Mouse (Mus musculus) forebrain, embryonic 15.5 days (tissue): ENCODE measurements at regions not wholly inside any gene's neighbourhood (a gene's known extent, or its start where the extent isn't known, plus 50 kb on each side); places are given as distances from the start of the nearest gene placed in this dataset.

Experiments
- ATAC-seq: fragments of 200-750 bp; cut with Nextera tagmentation; replicated peaks from 2 replicates; pipeline ENCODE4 v1.8.0; 2017; ENCODE audit warnings: mild to moderate bottlenecking, moderate TSS enrichment, moderate library complexity
- H3K27ac ChIP-seq: fragments of 300-500 bp; sonication (generic); replicated peaks from 2 replicates; pipeline ENCODE4 v1.5.1; 2015; ENCODE audit warnings: mild to moderate bottlenecking, inconsistent platforms
- H3K27me3 ChIP-seq: fragments of 300-500 bp; sonication (generic); 2 replicates; pipeline ENCODE4 v1.6.1; 2015; ENCODE audit warnings: inconsistent platforms
- H3K36me3 ChIP-seq: fragments of 300-500 bp; sonication (generic); 2 replicates; pipeline ENCODE4 v1.6.1; 2015; ENCODE audit warnings: mild to moderate bottlenecking, inconsistent platforms
- H3K4me1 ChIP-seq: fragments of 300-500 bp; sonication (generic); 2 replicates; pipeline ENCODE4 v1.6.1; 2015; ENCODE audit warnings: inconsistent platforms
- H3K4me2 ChIP-seq: fragments of 300-500 bp; sonication (generic); replicated peaks from 2 replicates; pipeline ENCODE4 v1.6.1; 2015; ENCODE audit warnings: mild to moderate bottlenecking, inconsistent platforms
- H3K4me3 ChIP-seq: fragments of 300-500 bp; sonication (generic); 2 replicates; pipeline ENCODE4 v1.5.1; 2015; ENCODE audit warnings: mild to moderate bottlenecking, inconsistent platforms
- H3K9ac ChIP-seq: fragments of 300-500 bp; sonication (generic); replicated peaks from 2 replicates; pipeline ENCODE4 v1.6.1; 2015; ENCODE audit warnings: mild to moderate bottlenecking, inconsistent platforms
- H3K9me3 ChIP-seq: fragments of 300-500 bp; sonication (generic); 2 replicates; pipeline ENCODE4 v1.6.1; 2016; ENCODE audit warnings: inconsistent platforms
- WGBS: fragments of 180-500 bp; shearing (Covaris S2); methylation state at CpG from one replicate; pipeline ENCODE4 v1.1.7; 2015; ENCODE audit warnings: mixed read lengths; 5-methylcytosine and 5-hydroxymethylcytosine counted together

DNA sequence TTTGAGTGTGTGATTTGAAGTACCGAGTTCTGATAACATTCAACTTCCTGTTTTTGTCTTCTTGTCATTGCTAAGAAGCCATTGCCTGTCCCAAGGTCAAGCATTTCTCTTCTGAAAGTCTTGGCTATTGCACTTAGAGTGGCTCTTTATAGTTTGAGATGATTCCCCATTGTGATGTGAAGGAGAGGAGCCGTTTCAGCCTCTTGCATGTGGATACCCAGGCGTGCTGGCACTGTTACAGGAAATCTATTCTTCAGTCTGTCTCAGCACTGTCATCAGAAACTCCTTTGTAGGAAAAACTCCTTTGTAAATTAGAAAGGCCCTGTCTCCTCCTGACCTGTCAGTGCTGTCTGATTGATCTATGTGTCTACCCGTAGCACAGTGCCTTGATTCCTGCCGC is 114.3 kb upstream of the Frmd6 start:
- Histone ChIP-seq H3K27ac (no peak overlapping the region), H3K9me3 (no peaks in the 10 kb centered on the region), H3K27me3 (no peaks in the 10 kb centered on the region), H3K36me3 (no peaks in the 10 kb centered on the region), H3K9ac (no peak overlapping the region), H3K4me3 (no peak overlapping the region), H3K4me2 (no peak overlapping the region), H3K4me1 (no peaks in the 10 kb centered on the region)
- WGBS = 71% methylated on average over 5 of the region's 5 CpGs
- ATAC-seq = no peak

DNA sequence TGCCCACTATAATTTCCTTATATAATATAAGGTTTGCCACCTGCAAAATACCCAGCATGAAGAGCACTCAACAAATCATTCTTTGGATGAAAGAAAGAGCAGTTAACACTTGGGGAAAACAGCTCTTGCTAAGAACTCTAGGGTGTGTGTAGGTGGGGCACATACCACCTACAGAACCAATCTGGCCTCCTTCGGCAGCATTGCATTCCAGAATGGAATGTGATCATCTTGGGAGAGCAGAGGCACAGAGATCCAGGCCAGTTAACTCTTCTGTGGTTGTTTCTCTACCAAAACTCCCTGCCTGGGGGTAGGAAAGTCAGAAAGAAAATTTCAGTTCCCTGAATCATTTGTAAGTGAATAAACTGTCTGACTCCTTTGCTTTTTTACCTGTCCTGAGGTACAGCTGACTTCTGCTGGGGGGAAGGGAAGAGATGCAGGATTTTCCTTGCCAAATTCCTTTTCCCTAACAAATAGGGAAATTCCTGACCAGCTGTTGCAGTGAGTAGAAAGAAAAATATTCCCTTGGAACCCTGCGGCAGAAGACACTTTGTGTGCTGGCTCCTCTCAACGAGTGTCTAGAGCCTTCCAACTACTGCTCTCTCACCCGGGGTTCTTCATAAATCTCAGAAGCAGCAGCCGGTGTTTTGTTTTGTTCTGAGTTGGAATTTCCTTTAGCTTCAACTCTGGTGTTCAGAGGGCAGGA is 112.8 kb upstream of the Frmd6 start:
- Histone ChIP-seq H3K4me2 (no peak overlapping the region), H3K4me1 (no peaks in the 10 kb centered on the region), H3K36me3 (no peaks in the 10 kb centered on the region), H3K9ac (no peak overlapping the region), H3K27ac (no peak overlapping the region), H3K9me3 (no peaks in the 10 kb centered on the region), H3K4me3 (no peak overlapping the region), H3K27me3 (no peaks in the 10 kb centered on the region)
- ATAC-seq = no peak
- 65% methylated on average over 5 of the region's 5 CpGs for WGBS

DNA sequence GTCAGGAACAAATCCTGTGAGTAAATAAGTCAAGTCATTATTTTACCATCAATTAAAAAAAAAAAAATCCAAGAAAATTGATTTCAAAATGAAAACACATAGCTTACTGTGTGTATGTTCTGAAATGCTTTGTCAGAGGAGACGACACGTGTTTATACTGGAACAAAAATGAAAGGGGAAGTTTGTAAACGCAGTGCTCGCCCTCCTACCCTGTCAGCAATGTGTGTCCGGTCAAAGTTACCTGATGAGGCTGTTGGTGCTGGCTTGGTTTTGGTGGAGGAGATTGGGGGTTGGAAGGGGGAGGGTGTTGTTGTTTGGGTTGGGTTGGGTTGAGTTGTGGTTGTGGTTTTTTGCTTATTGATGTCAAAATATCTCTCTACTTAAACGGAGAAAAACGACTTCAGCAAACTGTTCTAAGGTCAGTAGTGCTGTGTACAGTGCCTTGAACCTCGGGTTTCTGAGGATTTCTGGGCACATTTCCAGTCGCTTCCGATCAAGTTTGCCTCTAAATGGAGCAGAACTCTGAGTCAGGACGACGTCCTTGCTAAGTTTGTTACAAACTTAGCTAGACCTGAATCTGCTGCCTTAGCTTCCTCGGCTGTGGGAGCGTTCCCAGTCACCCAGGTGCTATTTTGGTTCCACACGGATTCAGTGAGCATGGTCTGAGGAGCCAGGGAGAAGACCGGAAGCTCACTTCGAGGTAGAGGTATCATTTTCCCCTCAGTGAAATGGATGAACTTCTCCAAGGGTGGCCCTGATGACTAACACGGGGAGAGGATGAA is 111.6 kb upstream of the Frmd6 start:
- WGBS = 66% methylated on average over 18 of the region's 18 CpGs
- Histone ChIP-seq H3K4me3 (no peak overlapping the region), H3K4me1 (peaks cover 3% of the 10 kb centered on the region; the same call in 1 of the 2 replicates), H3K4me2 (no peak overlapping the region), H3K27ac (no peak overlapping the region), H3K9me3 (no peaks in the 10 kb centered on the region), H3K27me3 (no peaks in the 10 kb centered on the region), H3K9ac (no peak overlapping the region), H3K36me3 (no peaks in the 10 kb centered on the region)
- no peak for ATAC-seq

DNA sequence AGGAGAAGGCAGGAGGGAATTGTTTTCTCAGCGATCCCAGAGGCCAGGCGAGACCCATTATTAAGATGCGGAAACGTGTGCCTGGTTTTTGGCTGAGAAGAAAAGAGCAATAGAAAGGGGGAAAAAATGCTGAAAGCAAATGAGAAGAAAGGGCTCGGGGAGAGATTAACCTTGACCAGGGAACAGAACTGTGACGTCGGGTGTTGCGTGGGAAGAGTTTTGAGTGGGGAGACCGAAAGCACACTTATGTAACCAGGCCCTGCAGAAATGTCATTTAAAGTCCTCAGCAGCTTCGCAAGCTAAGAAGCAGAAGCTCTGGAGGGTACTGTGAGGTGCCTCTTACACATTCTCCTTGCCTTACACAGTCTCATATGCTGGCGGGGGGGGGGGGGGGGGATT is 111.0 kb upstream of the Frmd6 start:
- H3K27ac ChIP-seq = no peak overlapping the region
- H3K4me1 ChIP-seq = peaks cover 4% of the 10 kb centered on the region; the same call in 1 of the 2 replicates
- no peaks in the 10 kb centered on the region for H3K9me3 ChIP-seq
- H3K9ac ChIP-seq = no peak overlapping the region
- no peak overlapping the region for H3K4me2 ChIP-seq
- no peak overlapping the region for H3K4me3 ChIP-seq
- ATAC-seq = no peak
- no peaks in the 10 kb centered on the region for H3K36me3 ChIP-seq
- H3K27me3 ChIP-seq = no peaks in the 10 kb centered on the region
- 26% methylated on average over 11 of the region's 11 CpGs for WGBS

DNA sequence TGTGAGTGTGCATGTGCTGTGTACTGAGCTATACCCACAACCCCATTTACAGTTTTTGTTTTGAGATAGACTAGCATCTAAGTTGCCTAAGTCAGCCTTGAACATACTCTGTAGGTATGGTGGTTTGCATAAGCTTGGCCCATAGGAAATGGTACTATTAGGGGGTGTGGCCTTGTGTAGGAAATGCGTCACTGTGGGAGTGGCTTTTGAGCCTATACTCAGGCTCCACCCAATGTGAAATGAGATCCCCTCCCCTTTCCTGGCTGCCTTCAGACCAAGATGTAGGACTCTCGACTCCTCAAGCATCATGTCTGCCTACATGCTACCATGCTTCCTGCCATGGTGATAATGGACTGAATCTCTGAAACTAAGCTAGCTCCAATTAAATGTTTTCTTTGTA is 109.5 kb upstream of the Frmd6 start:
- no peak overlapping the region for H3K27ac ChIP-seq

DNA sequence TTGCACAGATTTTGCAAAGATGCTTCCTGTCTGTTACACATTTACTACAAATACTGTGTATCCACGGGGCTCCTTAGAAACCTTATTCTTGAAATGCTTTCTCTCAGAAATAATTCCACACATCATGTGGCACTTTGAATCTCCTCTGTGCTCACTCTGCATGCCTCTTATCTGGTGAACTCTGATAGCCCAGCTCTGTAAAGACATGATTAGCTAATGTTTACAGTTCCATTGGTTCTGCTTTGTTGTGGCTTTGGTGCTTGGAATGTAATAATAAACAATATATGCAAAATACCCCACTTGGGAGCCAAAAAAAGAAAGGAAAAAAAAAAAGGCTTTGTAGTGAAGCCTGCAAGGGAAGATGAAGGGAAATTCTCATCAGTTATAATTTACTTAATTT is 106.7 kb upstream of the Frmd6 start:
- H3K36me3 ChIP-seq = no peaks in the 10 kb centered on the region
- no peaks in the 10 kb centered on the region for H3K27me3 ChIP-seq
- 47% methylated on average over 1 of the region's 1 CpGs for WGBS
- no peak overlapping the region for H3K27ac ChIP-seq
- H3K4me2 ChIP-seq = no peak overlapping the region
- no peak overlapping the region for H3K4me3 ChIP-seq
- peaks cover 4% of the 10 kb centered on the region; the same call in 1 of the 2 replicates for H3K4me1 ChIP-seq
- ATAC-seq = no peak
- H3K9ac ChIP-seq = no peak overlapping the region
- H3K9me3 ChIP-seq = no peaks in the 10 kb centered on the region

More for the DNA sequence above, 109.5 kb upstream of the Frmd6 start:
- no peak for ATAC-seq
- no peak overlapping the region for H3K4me2 ChIP-seq
- H3K9me3 ChIP-seq = no peaks in the 10 kb centered on the region
- H3K9ac ChIP-seq = no peak overlapping the region
- no peak overlapping the region for H3K4me3 ChIP-seq
- H3K27me3 ChIP-seq = no peaks in the 10 kb centered on the region
- H3K36me3 ChIP-seq = no peaks in the 10 kb centered on the region
- peaks cover 4% of the 10 kb centered on the region; the same call in 1 of the 2 replicates for H3K4me1 ChIP-seq
- 86% methylated on average over 2 of the region's 2 CpGs for WGBS

DNA sequence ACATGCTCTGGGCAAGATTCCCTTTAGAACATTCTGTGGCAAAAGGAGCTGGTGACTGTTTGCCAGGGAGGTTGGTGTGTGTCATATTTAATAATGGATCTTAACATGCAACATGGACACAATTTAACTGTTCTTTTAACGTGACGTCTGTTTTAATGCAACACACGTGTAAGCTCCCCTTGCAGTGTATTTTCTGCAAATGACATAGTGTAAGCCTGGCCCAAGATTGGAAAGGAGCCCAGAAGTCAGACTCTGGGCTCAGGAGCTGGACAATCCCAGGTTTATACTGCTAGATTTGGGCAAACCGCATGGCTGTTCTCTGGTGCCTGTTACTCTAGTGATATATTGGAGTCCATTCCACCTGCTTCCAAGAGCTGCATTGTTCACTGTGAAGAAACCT is 106.1 kb upstream of the Frmd6 start:
- H3K4me3 ChIP-seq = no peak overlapping the region
- no peak overlapping the region for H3K27ac ChIP-seq
- no peaks in the 10 kb centered on the region for H3K27me3 ChIP-seq
- WGBS = 72% methylated on average over 4 of the region's 4 CpGs
- H3K9ac ChIP-seq = no peak overlapping the region
- H3K4me2 ChIP-seq = no peak overlapping the region
- ATAC-seq = no peak
- no peaks in the 10 kb centered on the region for H3K9me3 ChIP-seq
- H3K36me3 ChIP-seq = no peaks in the 10 kb centered on the region
- H3K4me1 ChIP-seq = peaks cover 4% of the 10 kb centered on the region; the same call in 1 of the 2 replicates

DNA sequence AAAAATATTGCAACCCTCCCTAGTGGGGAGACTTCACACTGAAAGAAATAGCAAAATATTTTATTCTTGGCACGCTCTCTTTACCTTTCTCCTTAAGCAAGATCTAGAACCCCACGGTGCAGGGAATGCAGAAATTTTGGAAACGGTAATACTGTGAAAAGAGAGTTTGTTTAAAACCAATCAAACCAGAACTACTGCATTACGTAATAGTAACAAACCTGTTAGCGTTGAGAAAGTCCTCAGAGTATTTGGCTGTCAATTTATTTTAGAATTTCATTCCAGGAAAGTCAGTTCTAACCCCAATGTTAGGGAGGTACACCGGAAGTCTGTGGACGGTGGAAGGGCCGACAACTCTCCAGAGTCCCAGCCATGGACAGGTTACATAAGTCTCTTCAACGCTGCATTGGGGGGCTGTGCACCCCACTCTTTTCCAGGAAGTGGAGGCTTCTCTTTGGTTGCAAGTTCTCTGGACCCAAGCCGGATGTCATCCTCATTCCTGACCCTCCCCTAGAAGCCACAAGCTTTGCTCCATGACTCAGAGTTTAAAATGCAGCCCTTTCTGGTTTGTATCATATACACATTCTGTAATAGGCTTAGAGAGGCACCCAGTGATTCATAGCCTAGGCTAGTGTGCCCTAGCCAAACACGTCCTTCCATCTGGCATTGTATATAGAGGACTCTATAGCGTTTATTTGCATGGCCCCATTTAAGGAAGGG is 105.0 kb upstream of the Frmd6 start:
- H3K27ac ChIP-seq = no peak overlapping the region
- no peak for ATAC-seq
- no peak overlapping the region for H3K4me2 ChIP-seq
- H3K4me3 ChIP-seq = no peak overlapping the region
- peaks cover 4% of the 10 kb centered on the region; the same call in 1 of the 2 replicates for H3K4me1 ChIP-seq
- H3K27me3 ChIP-seq = no peaks in the 10 kb centered on the region
- 85% methylated on average over 12 of the region's 12 CpGs for WGBS
- no peak overlapping the region for H3K9ac ChIP-seq
- H3K36me3 ChIP-seq = no peaks in the 10 kb centered on the region
- no peaks in the 10 kb centered on the region for H3K9me3 ChIP-seq

DNA sequence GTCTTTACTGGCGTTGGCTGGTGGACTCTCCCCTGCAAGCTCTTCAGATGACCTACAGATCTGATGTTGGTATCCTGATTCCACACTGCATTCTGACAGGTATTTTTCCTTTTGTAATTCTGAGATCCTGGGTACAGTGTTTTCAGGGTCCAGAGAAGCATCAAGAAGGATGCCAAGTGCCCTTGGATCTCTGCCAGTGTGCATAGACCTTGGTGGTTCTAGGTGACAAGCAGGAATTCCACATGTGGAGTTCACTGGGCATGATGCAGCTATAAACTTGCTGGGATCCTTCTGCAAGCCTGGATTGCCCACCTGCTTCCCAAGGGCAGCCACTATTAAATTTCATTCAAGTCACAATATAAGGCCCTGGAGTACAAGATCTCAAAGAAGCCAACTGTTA is 100.0 kb upstream of the Frmd6 start:
- H3K9me3 ChIP-seq = no peaks in the 10 kb centered on the region
- no peak overlapping the region for H3K4me3 ChIP-seq
- H3K27me3 ChIP-seq = no peaks in the 10 kb centered on the region
- H3K27ac ChIP-seq = no peak overlapping the region
- WGBS = 97% methylated on average over 1 of the region's 1 CpGs
- H3K4me1 ChIP-seq = no peaks in the 10 kb centered on the region
- no peak overlapping the region for H3K9ac ChIP-seq
- no peak overlapping the region for H3K4me2 ChIP-seq
- ATAC-seq = no peak
- H3K36me3 ChIP-seq = no peaks in the 10 kb centered on the region

DNA sequence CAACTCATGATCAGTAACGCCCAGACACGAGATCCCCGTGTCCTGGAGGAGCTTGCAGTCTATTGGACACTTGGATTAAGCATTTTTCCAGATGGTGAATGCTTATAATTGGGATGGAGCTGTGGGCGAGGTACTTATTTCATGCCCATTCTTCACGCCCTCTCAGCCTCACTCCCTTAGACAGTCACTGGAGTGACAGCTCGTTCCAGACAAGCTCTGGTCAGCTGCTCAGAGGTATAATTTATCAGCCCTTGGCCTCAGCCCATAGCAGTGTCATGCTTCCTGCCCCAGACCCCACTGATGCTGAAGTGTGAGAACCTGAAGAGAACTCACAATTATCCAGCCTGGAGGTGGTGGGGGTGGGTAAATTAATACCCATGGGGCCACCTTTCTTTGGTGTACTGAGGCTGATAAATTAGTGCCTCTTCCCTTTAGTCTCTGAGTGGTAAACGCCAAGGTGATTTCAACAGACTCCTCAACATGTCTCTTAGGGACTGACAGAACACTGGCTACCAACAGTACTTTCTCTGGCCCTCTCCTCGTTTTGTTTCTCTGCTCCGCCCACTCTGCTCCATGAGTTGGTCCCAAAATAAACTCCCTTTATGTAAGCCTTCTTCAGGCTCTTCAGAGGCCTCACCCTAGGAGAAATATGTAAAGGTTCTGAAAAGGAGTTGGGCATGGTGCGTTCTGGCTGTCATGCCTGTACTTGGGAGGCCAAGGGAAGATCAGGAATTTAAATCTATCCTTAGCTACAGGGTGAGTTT is 97.6 kb upstream of the Frmd6 start:
- ATAC-seq = no peak
- H3K27me3 ChIP-seq = no peaks in the 10 kb centered on the region
- 80% methylated on average over 10 of the region's 10 CpGs for WGBS
- no peaks in the 10 kb centered on the region for H3K36me3 ChIP-seq
- H3K9me3 ChIP-seq = no peaks in the 10 kb centered on the region
- no peaks in the 10 kb centered on the region for H3K4me1 ChIP-seq
- H3K9ac ChIP-seq = no peak overlapping the region
- H3K4me2 ChIP-seq = no peak overlapping the region
- H3K27ac ChIP-seq = no peak overlapping the region
- H3K4me3 ChIP-seq = no peak overlapping the region

DNA sequence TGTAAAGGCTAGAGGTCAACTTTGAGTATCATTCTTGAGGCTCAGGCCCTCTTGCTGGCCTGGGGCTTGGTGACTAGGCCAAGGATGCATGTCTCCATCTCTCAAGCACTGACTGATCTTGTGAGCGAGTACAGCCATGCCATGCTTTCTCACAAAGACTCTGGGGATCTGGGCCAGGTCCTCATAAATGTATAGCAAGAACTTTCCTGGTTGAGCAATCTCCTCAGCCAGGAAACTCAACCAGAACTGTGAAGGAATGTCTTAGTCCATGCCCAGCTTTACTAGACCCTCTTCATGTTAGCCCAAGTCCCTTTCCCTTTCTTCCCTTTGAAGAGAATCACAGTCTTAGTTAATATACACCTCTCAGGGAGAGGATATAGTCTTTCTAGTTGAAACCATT is 96.9 kb upstream of the Frmd6 start:
- no peak for ATAC-seq
- Histone ChIP-seq H3K4me2 (no peak overlapping the region), H3K4me1 (no peaks in the 10 kb centered on the region), H3K9ac (no peak overlapping the region), H3K36me3 (no peaks in the 10 kb centered on the region), H3K4me3 (no peak overlapping the region), H3K27ac (no peak overlapping the region), H3K9me3 (no peaks in the 10 kb centered on the region), H3K27me3 (no peaks in the 10 kb centered on the region)
- 96% methylated on average over 1 of the region's 1 CpGs for WGBS

DNA sequence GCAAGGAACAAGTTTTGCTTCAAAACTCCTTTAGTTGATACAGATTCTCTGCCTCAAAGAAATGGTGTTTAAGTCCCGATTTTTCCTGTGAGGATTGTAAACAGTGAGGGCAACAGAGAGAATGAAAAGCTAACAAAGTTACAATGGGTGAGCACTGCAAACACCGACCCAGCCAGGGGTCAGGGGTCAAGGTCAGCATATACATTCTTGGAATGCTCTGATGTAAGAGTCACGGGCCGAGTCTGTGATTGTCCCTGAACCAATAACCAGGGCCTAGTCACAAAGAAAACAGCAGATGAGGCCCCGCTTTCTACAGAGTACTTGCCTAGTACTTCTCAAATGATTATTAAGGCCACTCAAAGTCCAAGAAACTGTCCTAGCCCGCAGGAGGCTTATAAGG is 95.4 kb upstream of the Frmd6 start:
- Histone ChIP-seq H3K27me3 (no peaks in the 10 kb centered on the region), H3K27ac (no peak overlapping the region), H3K9me3 (no peaks in the 10 kb centered on the region), H3K4me1 (no peaks in the 10 kb centered on the region), H3K4me3 (no peak overlapping the region), H3K4me2 (no peak overlapping the region), H3K9ac (no peak overlapping the region), H3K36me3 (no peaks in the 10 kb centered on the region)
- ATAC-seq = no peak
- 60% methylated on average over 6 of the region's 6 CpGs for WGBS
